9 mouse cellular contexts compared by ENCODE assay signal in the genomic region with DNA sequence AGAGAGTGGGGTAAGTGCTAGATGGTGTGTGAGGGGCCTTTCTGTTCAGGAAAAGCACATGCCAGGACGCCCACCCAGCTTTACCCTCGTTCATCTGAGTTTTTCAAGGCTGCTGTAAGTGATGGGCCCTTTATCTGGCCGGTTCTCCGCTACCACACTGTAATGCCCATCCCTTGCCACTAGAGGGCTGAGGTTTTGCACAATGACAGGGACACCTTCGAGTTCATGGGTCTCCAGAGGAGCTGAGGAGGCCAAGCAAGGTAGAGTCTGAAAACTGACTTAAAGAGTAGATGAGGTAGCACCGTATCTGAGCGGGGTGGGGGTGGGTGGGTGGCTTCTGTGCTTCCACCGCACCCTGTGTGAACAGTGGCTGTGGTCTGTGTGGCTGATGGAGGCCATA. TPM values are rescaled to one million over a fixed set of nuclear protein-coding genes. Genes with fewer than 3 reads are reported as not detected.
DNase-seq lines count a peak whose midpoint lies in the region; ATAC-seq and TF ChIP-seq lines count a peak whose summit lies in the region.
"Had no signal": no experiment of that assay in that cellular context is flagged by ENCODE, and none has a peak within 500 bp of the region (broad histone marks: within the 10 kb centered on the region; RNA-seq: fewer than 3 reads in every experiment).

No protein-coding gene starts in this region.

- WGBS in liver, embryonic 14.5 days (ENCODE audit: insufficient replicate concordance), result 12% methylated on average over 8 of the region's 8 CpGs
- 21% methylated on average over 8 of the region's 8 CpGs for WGBS in neural tube, embryonic 11.5 days

- H3K4me1 ChIP-seq in liver, embryonic 14.5 days (replicated peaks; ENCODE audit: control insufficient read depth in 2 of 2, insufficient read depth in 2 of 2, low read length in 1 of 2), result peaks cover 5 to 10% of the 10 kb centered on the region in 2 experiments
- peaks cover 3% of the 10 kb centered on the region; the same call in 1 of the 2 replicates for H3K4me1 ChIP-seq in neural tube, embryonic 11.5 days (ENCODE audit: control insufficient read depth, insufficient read depth, low read length)
- H3K4me1 ChIP-seq: stomach, embryonic 15.5 days had no signal

- no peak overlapping the region for H3K4me3 ChIP-seq in liver, embryonic 14.5 days (ENCODE audit: insufficient read depth in 1 of 2, low read depth in 2 of 2, low read length in 2 of 2)
- no peak overlapping the region for H3K4me3 ChIP-seq in neural tube, embryonic 11.5 days (ENCODE audit: low read depth, low read length)
- H3K4me3 ChIP-seq: stomach, embryonic 15.5 days had no signal

- no peak overlapping the region for H3K27ac ChIP-seq in liver, embryonic 14.5 days
- H3K27ac ChIP-seq in neural tube, embryonic 11.5 days (ENCODE audit: low read depth, low read length), result no peak overlapping the region
- H3K27ac ChIP-seq: stomach, embryonic 15.5 days had no signal

- H3K4me2 ChIP-seq in liver, embryonic 14.5 days (ENCODE audit: low read depth), result no peak overlapping the region
- H3K4me2 ChIP-seq in neural tube, embryonic 11.5 days (ENCODE audit: low read depth), result no peak overlapping the region
- H3K4me2 ChIP-seq: stomach, embryonic 15.5 days had no signal

- no peaks in the 10 kb centered on the region for H3K9me3 ChIP-seq in liver, embryonic 14.5 days (ENCODE audit: control insufficient read depth, low read length)
- H3K9me3 ChIP-seq in neural tube, embryonic 11.5 days (ENCODE audit: control insufficient read depth, low read length), result no peaks in the 10 kb centered on the region
- H3K9me3 ChIP-seq: stomach, embryonic 15.5 days had no signal

- no peak for ATAC-seq in liver, embryonic 14.5 days (ENCODE audit: insufficient read depth)
- no peak; the same call in 1 of the 2 replicates for ATAC-seq in neural tube, embryonic 11.5 days (ENCODE audit: insufficient read depth, low FRiP score, low TSS enrichment)

- no peak for TF ChIP-seq EP300 in liver, embryonic 14.5 days (IDR thresholded peaks at IDR 0.05; ENCODE audit: low read depth)

- H3K36me3 ChIP-seq in liver, embryonic 14.5 days (replicated peaks; ENCODE audit: control insufficient read depth, insufficient read depth, low read depth), result no peaks in the 10 kb centered on the region
- H3K36me3 ChIP-seq in neural tube, embryonic 11.5 days (ENCODE audit: control insufficient read depth, insufficient read depth, low read length), result no peaks in the 10 kb centered on the region
- H3K36me3 ChIP-seq: stomach, embryonic 15.5 days had no signal

- DNase-seq in left cerebral cortex, postnatal 14 days (ENCODE audit: low spot score in 2 of 2), result peak; percentile 51 to 55
- DNase-seq in left cerebral cortex, adult 8-10 months (ENCODE audit: low spot score in 2 of 2), result no peak
- DNase-seq in adipocyte (ENCODE audit: low spot score), result peak; percentile 32
- peak; percentile 79 for DNase-seq in embryo, embryonic 10 days (ENCODE audit: low spot score)
- DNase-seq in heart, postnatal 4 days, result peak; percentile 69
- peak; percentile 39 to 49 (median 41) for DNase-seq in liver, embryonic 14.5 days (ENCODE audit: low read depth in 3 of 3, low spot score in 3 of 3)
- DNase-seq in neural tube, embryonic 11.5 days (ENCODE audit: low spot score), result peak; percentile 61
- DNase-seq in thymus, postnatal 36 days, result peak; percentile 46 to 52

- intact Hi-C loops in left cerebral cortex, postnatal 14 days (cut with DNase I), result loop anchor here (5.0 kb wide), 1 partner anchor 158 kb away; no protein-coding TSS in a partner anchor

- TF ChIP-seq CTCF in liver, embryonic 14.5 days (IDR thresholded peaks at IDR 0.05; ENCODE audit: low read depth), result peak; percentile 96

- H3K9ac ChIP-seq in liver, embryonic 14.5 days (replicated peaks), result no peak overlapping the region
- no peak overlapping the region for H3K9ac ChIP-seq in neural tube, embryonic 11.5 days (ENCODE audit: low read length)
- H3K9ac ChIP-seq: stomach, embryonic 15.5 days had no signal

- H3K27me3 ChIP-seq in liver, embryonic 14.5 days (ENCODE audit: control insufficient read depth, insufficient read depth, low read length), result peaks cover 3% of the 10 kb centered on the region; the same call in 1 of the 2 replicates
- H3K27me3 ChIP-seq in neural tube, embryonic 11.5 days (ENCODE audit: control insufficient read depth, insufficient read depth, low read length), result no peaks in the 10 kb centered on the region
- H3K27me3 ChIP-seq: stomach, embryonic 15.5 days had no signal

RNA-seq across cellular contexts. Expression of a gene that starts 27.2 kb away (rescaled TPM):
- total RNA-seq in left cerebral cortex, postnatal 14 days (2021), result 10 to 100 TPM; 72.5 to 76.0 TPM
- total RNA-seq in left cerebral cortex, adult 8-10 months (2022), result 10 to 100 TPM; 63.1 to 64.6 (median 64.1) TPM
- total RNA-seq in heart, postnatal 4 days (2021), result not detected
- 0.02 TPM in 1 of 2 replicates, not detected in the other for polyA plus RNA-seq in liver, embryonic 14.5 days (2012; rRNA removed)
- not detected in 2 replicates for polyA plus RNA-seq in liver, embryonic 14.5 days (2014; fragmentation: Nextera tagmentation; extraction: Ambion mirVana)
- 2.1 TPM in 2 replicates for polyA plus RNA-seq in neural tube, embryonic 11.5 days (2014; fragmentation: Nextera tagmentation; extraction: Ambion mirVana)

Comparison
In these comparisons a context has a peak if more than half of its experiments do, and no peak if none do; other contexts are left out.
1. DNase-seq: peak in left cerebral cortex, postnatal 14 days (2 of 2), adipocyte (single experiment), embryo, embryonic 10 days (single experiment), heart, postnatal 4 days (single experiment), liver, embryonic 14.5 days (3 of 3), neural tube, embryonic 11.5 days (single experiment) and thymus, postnatal 36 days (2 of 2); none in left cerebral cortex, adult 8-10 months (0 of 2).
2. RNA of a gene that starts 27.2 kb away (total RNA-seq): 72.5 to 76.0 TPM in left cerebral cortex, postnatal 14 days and 63.1 to 64.6 TPM in left cerebral cortex, adult 8-10 months; not detected in heart, postnatal 4 days; every median in the first group is over 10 times any median in the second.